Mouse (Mus musculus): Measurements from ENCODE around the gene Foxred2. TPM values are rescaled to one million over a fixed set of nuclear protein-coding genes. Genes with fewer than 3 reads are reported as not detected.
A peak's percentile ranks its signal among the peaks of the same experiment; 100 is the strongest.

Foxred2 gene
- polyA plus RNA-seq, 1 experiment, result 4.8 TPM

GRCm38 (mm10) chr15:77933222-77933621, 23.3 kb downstream of the Foxred2 start:
- TF ChIP-seq E2F4 (IDR thresholded peaks at IDR 0.05; ENCODE audit: insufficient read depth) (no peak), MAX (IDR thresholded peaks at IDR 0.05; ENCODE audit: low read depth) (no peak), MYOG (IDR thresholded peaks at IDR 0.05; ENCODE audit: control insufficient read depth in 1 of 3, insufficient read depth in 1 of 3, insufficient read length in 2 of 3, low read depth in 2 of 3) (no peak), TCF12 (IDR thresholded peaks at IDR 0.05; ENCODE audit: insufficient read depth, poor library complexity, severe bottlenecking) (no peak), POLR2A (IDR thresholded peaks at IDR 0.05; ENCODE audit: insufficient read length, low read depth) (no peak), CEBPB (IDR thresholded peaks at IDR 0.05; ENCODE audit: insufficient read depth, poor library complexity, severe bottlenecking) (no peak), SRF (IDR thresholded peaks at IDR 0.05; ENCODE audit: control insufficient read depth, insufficient read length, low read depth) (no peak), MYOD1 (IDR thresholded peaks at IDR 0.05; ENCODE audit: control insufficient read depth in 1 of 3, insufficient read length in 2 of 3, low read depth in 2 of 3) (no peak), USF1 (IDR thresholded peaks at IDR 0.05; ENCODE audit: low read depth) (no peak), REST (IDR thresholded peaks at IDR 0.05; ENCODE audit: insufficient read depth, insufficient read length) (no peak), TCF3 (IDR thresholded peaks at IDR 0.05; ENCODE audit: insufficient read length, low read depth) (no peak), POLR2AphosphoS2 (IDR thresholded peaks at IDR 0.05; ENCODE audit: insufficient read length, low read depth) (no peak)
- Histone ChIP-seq H3K27me3 (ENCODE audit: control insufficient read depth, insufficient read depth, insufficient read length) (no peaks in the 10 kb centered on the region), H3K36me3 (ENCODE audit: control insufficient read depth, insufficient read depth) (no peaks in the 10 kb centered on the region), H3K4me2 (ENCODE audit: low read depth) (peak overlapping the region; percentile 62), H3K79me2 (ENCODE audit: control insufficient read depth, insufficient read depth) (peaks cover 3% of the 10 kb centered on the region), H3K4me3 (no peak overlapping the region), H3ac (ENCODE audit: control insufficient read depth, insufficient read length) (no peak overlapping the region)

GRCm38 (mm10) chr15:77931689-77932016, 24.9 kb downstream of the Foxred2 start:
- peaks cover 19% of the 10 kb centered on the region for H3K79me2 ChIP-seq (ENCODE audit: control insufficient read depth, insufficient read depth)
- H3ac ChIP-seq (ENCODE audit: control insufficient read depth, insufficient read length), result no peak overlapping the region
- H3K36me3 ChIP-seq (ENCODE audit: control insufficient read depth, insufficient read depth), result peaks cover 7% of the 10 kb centered on the region
- TF ChIP-seq MAX (IDR thresholded peaks at IDR 0.05; ENCODE audit: low read depth), result no peak
- TF ChIP-seq E2F4 (IDR thresholded peaks at IDR 0.05; ENCODE audit: insufficient read depth), result no peak
- peak; percentile 83 for TF ChIP-seq TCF3 (IDR thresholded peaks at IDR 0.05; ENCODE audit: insufficient read length, low read depth)
- TF ChIP-seq USF1 (IDR thresholded peaks at IDR 0.05; ENCODE audit: low read depth), result no peak
- peak; percentile 80 to 96 (median 88) for TF ChIP-seq MYOG (IDR thresholded peaks at IDR 0.05; ENCODE audit: control insufficient read depth in 1 of 3, insufficient read depth in 1 of 3, insufficient read length in 2 of 3, low read depth in 2 of 3)
- TF ChIP-seq REST (IDR thresholded peaks at IDR 0.05; ENCODE audit: insufficient read depth, insufficient read length), result no peak
- peak; percentile 92 for TF ChIP-seq TCF12 (IDR thresholded peaks at IDR 0.05; ENCODE audit: insufficient read depth, poor library complexity, severe bottlenecking)
- no peak for TF ChIP-seq SRF (IDR thresholded peaks at IDR 0.05; ENCODE audit: control insufficient read depth, insufficient read length, low read depth)
- peak; percentile 84 to 98 (median 91) for TF ChIP-seq MYOD1 (IDR thresholded peaks at IDR 0.05; ENCODE audit: control insufficient read depth in 1 of 3, insufficient read length in 2 of 3, low read depth in 2 of 3)
- no peak for TF ChIP-seq POLR2AphosphoS2 (IDR thresholded peaks at IDR 0.05; ENCODE audit: insufficient read length, low read depth)
- TF ChIP-seq POLR2A (IDR thresholded peaks at IDR 0.05; ENCODE audit: insufficient read length, low read depth), result no peak
- TF ChIP-seq CEBPB (IDR thresholded peaks at IDR 0.05; ENCODE audit: insufficient read depth, poor library complexity, severe bottlenecking), result no peak
- no peaks in the 10 kb centered on the region for H3K27me3 ChIP-seq (ENCODE audit: control insufficient read depth, insufficient read depth, insufficient read length)
- H3K4me2 ChIP-seq (ENCODE audit: low read depth), result peak overlapping the region; percentile 90
- H3K4me3 ChIP-seq, result no peak overlapping the region

- Histone ChIP-seq H3K36me3 (ENCODE audit: control insufficient read depth, insufficient read depth) (peaks cover 11% of the 10 kb centered on the region), H3K79me2 (ENCODE audit: control insufficient read depth, insufficient read depth) (peaks cover 22% of the 10 kb centered on the region), H3K27me3 (ENCODE audit: control insufficient read depth, insufficient read depth, insufficient read length) (no peaks in the 10 kb centered on the region), H3ac (ENCODE audit: control insufficient read depth, insufficient read length) (no peak overlapping the region), H3K4me2 (ENCODE audit: low read depth) (peak overlapping the region; percentile 90), H3K4me3 (no peak overlapping the region)
- TF ChIP-seq USF1 (IDR thresholded peaks at IDR 0.05; ENCODE audit: low read depth), result no peak
- no peak for TF ChIP-seq REST (IDR thresholded peaks at IDR 0.05; ENCODE audit: insufficient read depth, insufficient read length)
- TF ChIP-seq E2F4 (IDR thresholded peaks at IDR 0.05; ENCODE audit: insufficient read depth), result no peak
- no peak for TF ChIP-seq POLR2AphosphoS2 (IDR thresholded peaks at IDR 0.05; ENCODE audit: insufficient read length, low read depth)
- no peak for TF ChIP-seq MAX (IDR thresholded peaks at IDR 0.05; ENCODE audit: low read depth)
- TF ChIP-seq TCF12 (IDR thresholded peaks at IDR 0.05; ENCODE audit: insufficient read depth, poor library complexity, severe bottlenecking), result no peak
- TF ChIP-seq SRF (IDR thresholded peaks at IDR 0.05; ENCODE audit: control insufficient read depth, insufficient read length, low read depth), result no peak
- TF ChIP-seq CEBPB (IDR thresholded peaks at IDR 0.05; ENCODE audit: insufficient read depth, poor library complexity, severe bottlenecking), result no peak
- no peak for TF ChIP-seq POLR2A (IDR thresholded peaks at IDR 0.05; ENCODE audit: insufficient read length, low read depth)
- no peak for TF ChIP-seq MYOG (IDR thresholded peaks at IDR 0.05; ENCODE audit: control insufficient read depth in 1 of 3, insufficient read depth in 1 of 3, insufficient read length in 2 of 3, low read depth in 2 of 3)
- TF ChIP-seq TCF3 (IDR thresholded peaks at IDR 0.05; ENCODE audit: insufficient read length, low read depth), result no peak
- no peak for TF ChIP-seq MYOD1 (IDR thresholded peaks at IDR 0.05; ENCODE audit: control insufficient read depth in 1 of 3, insufficient read length in 2 of 3, low read depth in 2 of 3)
Measured at GRCm38 (mm10) chr15:77930986-77931688, 25.4 kb downstream of the Foxred2 start.

- H3K27me3 ChIP-seq (ENCODE audit: control insufficient read depth, insufficient read depth, insufficient read length), result no peaks in the 10 kb centered on the region
Measured at GRCm38 (mm10) chr15:77929804-77930203, 26.7 kb downstream of the Foxred2 start.

More at GRCm38 (mm10) chr15:77929804-77930203, 26.7 kb downstream of the Foxred2 start:
- H3K4me3 ChIP-seq, result peak overlapping the region; percentile 72
- H3K36me3 ChIP-seq (ENCODE audit: control insufficient read depth, insufficient read depth), result peaks cover 17% of the 10 kb centered on the region
- peak overlapping the region; percentile 26 for H3ac ChIP-seq (ENCODE audit: control insufficient read depth, insufficient read length)
- H3K4me2 ChIP-seq (ENCODE audit: low read depth), result peak overlapping the region; percentile 90
- TF ChIP-seq MYOD1 (IDR thresholded peaks at IDR 0.05; ENCODE audit: control insufficient read depth in 1 of 3, insufficient read length in 2 of 3, low read depth in 2 of 3) (peak in 1 of 3 experiments; percentile 44), POLR2A (IDR thresholded peaks at IDR 0.05; ENCODE audit: insufficient read length, low read depth) (no peak)
- peaks cover 28% of the 10 kb centered on the region for H3K79me2 ChIP-seq (ENCODE audit: control insufficient read depth, insufficient read depth)
